Mouse (Mus musculus): ENCODE measurements around the gene Comtd1. TPM values are rescaled to one million over a fixed set of nuclear protein-coding genes. Genes with fewer than 3 reads are reported as not detected.

Gene Comtd1
- 42.8 and 44.4 TPM in 2 replicates for polyA plus RNA-seq (2015; fragmentation: Nextera tagmentation; extraction: Ambion mirVana)

DNA sequence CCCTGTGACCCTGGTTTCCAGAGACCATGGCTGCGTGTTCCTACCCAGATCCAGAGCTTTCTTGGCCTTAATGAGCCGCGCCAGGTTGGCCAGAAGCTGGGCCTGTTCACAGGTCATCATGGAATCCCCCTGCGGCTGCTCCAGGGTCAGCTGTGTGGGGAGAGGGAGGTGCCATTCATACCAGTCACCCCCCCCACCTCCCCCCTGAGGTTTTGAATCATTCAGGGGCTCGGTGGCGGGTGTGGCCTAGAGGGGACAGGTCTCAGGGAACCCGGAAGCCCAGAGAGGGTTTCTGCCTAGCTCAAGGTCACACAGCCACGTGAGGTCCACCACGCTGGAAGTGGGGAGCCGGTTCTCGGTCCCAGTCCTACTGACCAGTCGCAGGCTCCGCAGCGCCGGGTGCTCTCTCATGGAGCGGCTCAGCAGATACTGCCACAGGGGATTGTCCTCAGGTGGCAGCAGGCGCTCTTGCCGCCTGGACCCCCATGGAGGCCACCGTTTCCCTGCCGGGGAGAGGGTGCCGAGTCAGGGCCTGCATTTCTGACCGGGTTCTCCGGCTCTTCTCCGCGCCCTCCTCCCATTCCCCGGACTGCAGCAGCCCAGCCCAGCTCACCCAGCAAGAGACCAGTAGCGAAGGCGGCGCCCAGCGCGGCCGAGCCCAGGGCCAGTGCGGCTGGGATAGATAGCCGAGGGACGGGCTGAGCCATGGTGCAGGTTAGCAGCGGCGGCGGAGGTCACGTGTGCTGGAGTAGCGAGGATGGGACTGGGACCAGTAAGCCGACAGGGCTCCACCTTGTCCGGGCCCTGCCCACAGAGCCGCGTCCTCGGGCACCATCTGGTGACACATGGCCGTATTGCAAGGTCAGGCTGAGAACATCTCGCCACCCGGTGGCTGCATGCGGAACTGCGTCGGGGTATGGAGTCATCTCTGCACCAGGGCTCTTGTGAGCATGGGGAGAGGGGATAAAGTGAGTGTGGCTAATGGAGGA lies at the start of gene Comtd1:
Comtd1 (minus strand) TSS at position 812 of the 989 bp plus-strand sequence.
- Histone ChIP-seq H3K4me1 (ENCODE audit: control insufficient read depth, insufficient read depth, low read length) (peaks cover 24% of the 10 kb centered on the region), H3K27me3 (ENCODE audit: control insufficient read depth, insufficient read depth, low read length) (no peaks in the 10 kb centered on the region), H3K36me3 (ENCODE audit: control insufficient read depth, insufficient read depth) (peaks cover 26% of the 10 kb centered on the region), H3K4me2 (ENCODE audit: low read depth, low read length) (peak within 1 kb of the TSS; percentile 85), H3K27ac (ENCODE audit: low read length) (peak within 1 kb of the TSS; percentile 75), H3K9ac (ENCODE audit: low read length) (peak within 1 kb of the TSS; percentile 75), H3K9me3 (replicated peaks; ENCODE audit: control insufficient read depth, low read length) (no peaks in the 10 kb centered on the region), H3K4me3 (ENCODE audit: low read length) (peak within 1 kb of the TSS; percentile 69)
- ATAC-seq (replicated peaks; ENCODE audit: extremely low read depth, insufficient read depth, low FRiP score), result peak; percentile 89
- 0% methylated on average over 51 of the region's 51 CpGs for WGBS

DNA sequence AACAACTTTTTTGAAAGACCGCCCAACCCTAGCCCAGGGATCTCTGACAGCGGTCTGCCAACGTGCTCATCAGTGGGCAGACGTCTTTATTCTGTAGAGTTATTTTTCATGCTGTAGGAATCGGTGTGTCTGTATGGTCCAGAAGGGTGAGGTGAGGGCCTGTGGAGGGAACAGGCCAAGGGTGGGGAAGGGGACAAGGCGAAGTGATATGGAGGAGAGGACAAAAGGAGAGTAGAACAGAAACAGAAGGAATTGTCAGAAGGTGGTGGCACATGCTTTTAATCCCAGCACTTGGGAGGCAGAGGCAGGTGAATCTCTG lies 43.5 kb upstream of the Comtd1 start:
- peaks cover 2% of the 10 kb centered on the region; the same call in 1 of the 2 replicates for H3K9me3 ChIP-seq (replicated peaks; ENCODE audit: control insufficient read depth, low read length)
- no peak overlapping the region for H3K4me3 ChIP-seq (ENCODE audit: low read length)
- 73% methylated on average over 6 of the region's 6 CpGs for WGBS
- no peak for ATAC-seq (replicated peaks; ENCODE audit: extremely low read depth, insufficient read depth, low FRiP score)
- H3K9ac ChIP-seq (ENCODE audit: low read length), result no peak overlapping the region
- no peak overlapping the region for H3K27ac ChIP-seq (ENCODE audit: low read length)
- H3K4me2 ChIP-seq (ENCODE audit: low read depth, low read length), result no peak overlapping the region; the same call in 1 of the 2 replicates
- no peaks in the 10 kb centered on the region for H3K36me3 ChIP-seq (ENCODE audit: control insufficient read depth, insufficient read depth)
- no peaks in the 10 kb centered on the region for H3K27me3 ChIP-seq (ENCODE audit: control insufficient read depth, insufficient read depth, low read length)
- peaks cover 8% of the 10 kb centered on the region for H3K4me1 ChIP-seq (ENCODE audit: control insufficient read depth, insufficient read depth, low read length)

GRCm38 (mm10) chr14:21891581-21892340 lies 43.0 kb upstream of the Comtd1 start:
- peaks cover 8% of the 10 kb centered on the region for H3K4me1 ChIP-seq (ENCODE audit: control insufficient read depth, insufficient read depth, low read length)
- no peaks in the 10 kb centered on the region for H3K36me3 ChIP-seq (ENCODE audit: control insufficient read depth, insufficient read depth)
- no peak overlapping the region for H3K4me3 ChIP-seq (ENCODE audit: low read length)
- peak overlapping the region; percentile 50 for H3K4me2 ChIP-seq (ENCODE audit: low read depth, low read length)
- H3K9ac ChIP-seq (ENCODE audit: low read length), result peak overlapping the region; percentile 18
- no peaks in the 10 kb centered on the region for H3K27me3 ChIP-seq (ENCODE audit: control insufficient read depth, insufficient read depth, low read length)
- H3K9me3 ChIP-seq (replicated peaks; ENCODE audit: control insufficient read depth, low read length), result peaks cover 2% of the 10 kb centered on the region; the same call in 1 of the 2 replicates
- peak overlapping the region; percentile 30; the same call in 1 of the 2 replicates for H3K27ac ChIP-seq (ENCODE audit: low read length)
- ATAC-seq (replicated peaks; ENCODE audit: extremely low read depth, insufficient read depth, low FRiP score), result peak; percentile 65; the same call in 1 of the 2 replicates
- WGBS, result 17% methylated on average over 15 of the region's 15 CpGs

DNA sequence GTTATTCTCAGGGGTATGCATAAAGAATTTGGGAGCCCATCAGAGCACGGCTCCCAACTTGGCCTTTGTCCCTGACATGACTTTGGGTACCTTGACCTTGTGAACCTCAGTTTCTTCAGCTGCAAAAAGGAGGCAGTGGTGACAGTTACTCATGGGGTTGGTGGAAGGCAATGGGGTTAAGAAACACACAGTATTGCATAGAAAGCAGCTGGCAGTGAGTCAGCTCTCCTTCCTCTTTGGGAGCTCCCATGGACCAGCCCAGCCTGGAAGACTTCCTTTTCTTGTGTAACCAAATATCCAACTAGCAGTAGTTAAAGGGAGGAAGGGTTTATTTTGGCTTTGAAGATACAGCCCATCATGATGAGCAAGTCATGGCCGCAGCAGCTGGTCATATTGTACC lies 41.7 kb upstream of the Comtd1 start:
- Histone ChIP-seq H3K4me1 (ENCODE audit: control insufficient read depth, insufficient read depth, low read length) (peaks cover 8% of the 10 kb centered on the region), H3K9me3 (replicated peaks; ENCODE audit: control insufficient read depth, low read length) (no peaks in the 10 kb centered on the region), H3K36me3 (ENCODE audit: control insufficient read depth, insufficient read depth) (no peaks in the 10 kb centered on the region), H3K9ac (ENCODE audit: low read length) (no peak overlapping the region), H3K27ac (ENCODE audit: low read length) (no peak overlapping the region), H3K4me2 (ENCODE audit: low read depth, low read length) (no peak overlapping the region), H3K27me3 (ENCODE audit: control insufficient read depth, insufficient read depth, low read length) (no peaks in the 10 kb centered on the region), H3K4me3 (ENCODE audit: low read length) (no peak overlapping the region)
- WGBS, result 77% methylated on average over 2 of the region's 2 CpGs
- ATAC-seq (replicated peaks; ENCODE audit: extremely low read depth, insufficient read depth, low FRiP score), result no peak

- Histone ChIP-seq H3K9me3 (replicated peaks; ENCODE audit: control insufficient read depth, low read length) (no peaks in the 10 kb centered on the region), H3K27me3 (ENCODE audit: control insufficient read depth, insufficient read depth, low read length) (no peaks in the 10 kb centered on the region), H3K9ac (ENCODE audit: low read length) (no peak overlapping the region), H3K27ac (ENCODE audit: low read length) (no peak overlapping the region), H3K4me3 (ENCODE audit: low read length) (no peak overlapping the region), H3K4me2 (ENCODE audit: low read depth, low read length) (no peak overlapping the region), H3K4me1 (ENCODE audit: control insufficient read depth, insufficient read depth, low read length) (no peaks in the 10 kb centered on the region), H3K36me3 (ENCODE audit: control insufficient read depth, insufficient read depth) (no peaks in the 10 kb centered on the region)
- WGBS, result 80% methylated on average over 7 of the region's 7 CpGs
- ATAC-seq (replicated peaks; ENCODE audit: extremely low read depth, insufficient read depth, low FRiP score), result no peak
These were observed 18.0 kb upstream of the Comtd1 start for GRCm38 (mm10) chr14:21866816-21867215.

- no peak overlapping the region for H3K9ac ChIP-seq (ENCODE audit: low read length)
- WGBS, result 52% methylated on average over 7 of the region's 7 CpGs
- H3K9me3 ChIP-seq (replicated peaks; ENCODE audit: control insufficient read depth, low read length), result no peaks in the 10 kb centered on the region
- H3K4me2 ChIP-seq (ENCODE audit: low read depth, low read length), result no peak overlapping the region
- no peak for ATAC-seq (replicated peaks; ENCODE audit: extremely low read depth, insufficient read depth, low FRiP score)
- H3K4me3 ChIP-seq (ENCODE audit: low read length), result no peak overlapping the region
- no peaks in the 10 kb centered on the region for H3K36me3 ChIP-seq (ENCODE audit: control insufficient read depth, insufficient read depth)
- H3K27me3 ChIP-seq (ENCODE audit: control insufficient read depth, insufficient read depth, low read length), result no peaks in the 10 kb centered on the region
- H3K27ac ChIP-seq (ENCODE audit: low read length), result no peak overlapping the region
- H3K4me1 ChIP-seq (ENCODE audit: control insufficient read depth, insufficient read depth, low read length), result no peaks in the 10 kb centered on the region
These were observed 17.5 kb upstream of the Comtd1 start for GRCm38 (mm10) chr14:21866291-21866690.

DNA sequence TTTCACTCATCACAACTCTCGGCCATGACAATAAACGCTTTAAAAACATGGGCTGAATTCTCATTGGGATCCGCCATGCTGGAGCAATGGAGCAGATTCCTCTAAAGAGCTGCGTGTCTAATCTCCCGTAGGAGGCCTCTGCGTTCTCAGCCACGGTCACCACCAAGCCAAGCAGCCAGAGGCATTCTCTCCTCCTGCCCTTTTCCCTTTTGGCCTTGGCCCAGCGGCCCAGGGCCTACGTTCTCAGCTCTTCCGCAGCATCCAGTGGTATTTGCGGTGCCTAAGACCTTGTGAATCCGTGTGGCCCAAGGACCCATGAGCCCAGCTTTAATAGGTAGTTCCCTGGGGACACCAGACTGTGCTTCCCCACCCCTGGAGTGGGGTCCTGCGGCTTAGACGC lies 8.1 kb upstream of the Comtd1 start:
- no peak overlapping the region for H3K27ac ChIP-seq (ENCODE audit: low read length)
- H3K4me3 ChIP-seq (ENCODE audit: low read length), result no peak overlapping the region
- H3K36me3 ChIP-seq (ENCODE audit: control insufficient read depth, insufficient read depth), result no peaks in the 10 kb centered on the region
- H3K9ac ChIP-seq (ENCODE audit: low read length), result no peak overlapping the region
- H3K4me2 ChIP-seq (ENCODE audit: low read depth, low read length), result no peak overlapping the region
- H3K4me1 ChIP-seq (ENCODE audit: control insufficient read depth, insufficient read depth, low read length), result peaks cover 19% of the 10 kb centered on the region
- ATAC-seq (replicated peaks; ENCODE audit: extremely low read depth, insufficient read depth, low FRiP score), result no peak
- WGBS, result 85% methylated on average over 14 of the region's 14 CpGs
- H3K9me3 ChIP-seq (replicated peaks; ENCODE audit: control insufficient read depth, low read length), result no peaks in the 10 kb centered on the region
- no peaks in the 10 kb centered on the region for H3K27me3 ChIP-seq (ENCODE audit: control insufficient read depth, insufficient read depth, low read length)

DNA sequence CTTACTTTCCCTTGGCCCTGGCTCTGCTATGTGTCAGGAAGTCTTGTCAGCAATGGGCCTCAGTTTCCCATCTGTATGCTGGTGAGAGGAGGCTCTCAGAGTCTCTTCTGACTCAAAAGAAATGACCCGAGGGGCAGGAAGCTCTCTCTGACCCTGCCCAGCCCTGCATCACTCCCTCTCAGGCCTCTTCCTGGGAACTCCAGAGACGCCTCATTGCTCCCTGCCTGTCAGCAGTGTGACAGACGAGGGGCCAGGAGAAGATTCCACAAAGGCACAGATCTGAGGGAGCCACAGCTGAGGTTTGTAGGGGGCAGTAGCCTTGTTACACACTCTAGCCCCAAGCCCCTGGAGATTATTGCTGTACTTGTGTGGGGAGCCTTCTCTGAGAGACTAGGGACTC lies 7.2 kb upstream of the Comtd1 start:
- H3K9ac ChIP-seq (ENCODE audit: low read length), result no peak overlapping the region
- H3K4me3 ChIP-seq (ENCODE audit: low read length), result no peak overlapping the region
- H3K9me3 ChIP-seq (replicated peaks; ENCODE audit: control insufficient read depth, low read length), result no peaks in the 10 kb centered on the region
- no peak for ATAC-seq (replicated peaks; ENCODE audit: extremely low read depth, insufficient read depth, low FRiP score)
- H3K36me3 ChIP-seq (ENCODE audit: control insufficient read depth, insufficient read depth), result no peaks in the 10 kb centered on the region
- 48% methylated on average over 3 of the region's 3 CpGs for WGBS
- no peak overlapping the region for H3K4me2 ChIP-seq (ENCODE audit: low read depth, low read length)
- no peak overlapping the region for H3K27ac ChIP-seq (ENCODE audit: low read length)
- peaks cover 19% of the 10 kb centered on the region for H3K4me1 ChIP-seq (ENCODE audit: control insufficient read depth, insufficient read depth, low read length)
- H3K27me3 ChIP-seq (ENCODE audit: control insufficient read depth, insufficient read depth, low read length), result no peaks in the 10 kb centered on the region

GRCm38 (mm10) chr14:21854271-21854670 lies 5.5 kb upstream of the Comtd1 start:
- ATAC-seq (replicated peaks; ENCODE audit: extremely low read depth, insufficient read depth, low FRiP score), result 0 out of 2 replicates have a peak, but pooled peaks have one; percentile 0
- Histone ChIP-seq H3K9me3 (replicated peaks; ENCODE audit: control insufficient read depth, low read length) (no peaks in the 10 kb centered on the region), H3K4me3 (ENCODE audit: low read length) (no peak overlapping the region), H3K4me2 (ENCODE audit: low read depth, low read length) (peak overlapping the region; percentile 70), H3K27me3 (ENCODE audit: control insufficient read depth, insufficient read depth, low read length) (no peaks in the 10 kb centered on the region), H3K4me1 (ENCODE audit: control insufficient read depth, insufficient read depth, low read length) (peaks cover 19% of the 10 kb centered on the region), H3K9ac (ENCODE audit: low read length) (no peak overlapping the region), H3K36me3 (ENCODE audit: control insufficient read depth, insufficient read depth) (no peaks in the 10 kb centered on the region), H3K27ac (ENCODE audit: low read length) (no peak overlapping the region)
- 65% methylated on average over 9 of the region's 9 CpGs for WGBS
